Mouse (Mus musculus) spleen, postnatal 4 days (tissue): ENCODE measurements around the gene Gnpnat1.
A peak's percentile ranks its signal among the peaks of the same experiment; 100 is the strongest.

Source experiments
- DNase-seq, 2 experiments: peaks; one replicate each; pipeline ENCODE4 v3.0.0; 2022; ENCODE audit warnings: low spot score in 2 of 2

Gene Gnpnat1

GRCm38 (mm10) chr14:45403651-45404050 lies 1.1 kb downstream of the Gnpnat1 start:
- DNase-seq, result no peak

- DNase-seq, result no peak
Observed at GRCm38 (mm10) chr14:45399836-45400235, 4.9 kb downstream of the Gnpnat1 start.

- DNase-seq, result no peak
Observed at GRCm38 (mm10) chr14:45389194-45389593, 15.5 kb downstream of the Gnpnat1 start.

- DNase-seq, result peak; percentile 78 to 88
Observed at GRCm38 (mm10) chr14:45388345-45389181, 16.1 kb downstream of the Gnpnat1 start.

- no peak for DNase-seq
Observed at GRCm38 (mm10) chr14:45387480-45387879, 17.2 kb downstream of the Gnpnat1 start.

GRCm38 (mm10) chr14:45385596-45385995 lies 19.1 kb downstream of the Gnpnat1 start:
- DNase-seq, result no peak

- DNase-seq, result no peak
Observed at GRCm38 (mm10) chr14:45382912-45383311, 21.8 kb downstream of the Gnpnat1 start.

GRCm38 (mm10) chr14:45380756-45381155 lies 24.0 kb downstream of the Gnpnat1 start:
- DNase-seq, result no peak

- DNase-seq, result no peak
Observed at GRCm38 (mm10) chr14:45378771-45379170, 25.9 kb downstream of the Gnpnat1 start.

GRCm38 (mm10) chr14:45365196-45365587 lies 39.5 kb downstream of the Gnpnat1 start:
- DNase-seq, result no peak

GRCm38 (mm10) chr14:45364211-45365195 lies 40.2 kb downstream of the Gnpnat1 start:
- DNase-seq, result no peak

GRCm38 (mm10) chr14:45350931-45351859 lies 53.5 kb downstream of the Gnpnat1 start, which contains the start of gene Styx:
Styx (plus strand) TSS chr14:45351093.
- peak; percentile 96 to 99 for DNase-seq

- peak; percentile 89 to 95 for DNase-seq
Observed at GRCm38 (mm10) chr14:45329589-45330181, 75.0 kb downstream of the Gnpnat1 start, which contains the start of gene Psmc6. Psmc6 (plus strand) TSS chr14:45329788.

GRCm38 (mm10) chr14:45329018-45329588 lies 75.6 kb downstream of the Gnpnat1 start:
- DNase-seq, result no peak

- DNase-seq, result no peak
Observed at GRCm38 (mm10) chr14:45328072-45328713, 76.5 kb downstream of the Gnpnat1 start.
